Mouse (Mus musculus) duodenum, adult 2 months (tissue): Measurements from ENCODE around the gene Ralgapa2. TPM values are rescaled to one million over a fixed set of nuclear protein-coding genes. Genes with fewer than 3 reads are reported as not detected.

Experiments
- polyA plus RNA-seq: library from polyadenylated mRNA; depleted of rRNA; stranded (reverse); fragments of >200 nt; gene quantifications from 2 replicates; pipeline ENCODE4 v1.2.3, GENCODE M21; 2012; ENCODE audit warnings: low replicate concordance; rRNA removed

Gene Ralgapa2
- polyA plus RNA-seq: 7.6 and 10.8 TPM in 2 replicates

GRCm38 (mm10) chr2:146511911-146512580, at the start of gene Ralgapa2:
Gene Ralgapa2 (minus strand): TSS chr2:146512344.

GRCm38 (mm10) chr2:146221076-146221928, 290.8 kb downstream of the Ralgapa2 start, which contains the start of gene Insm1:
Gene Insm1 (plus strand): TSS chr2:146221921.

